Mouse (Mus musculus): ENCODE measurements around the gene Lysmd1. TPM values are rescaled to one million over a fixed set of nuclear protein-coding genes. Genes with fewer than 3 reads are reported as not detected.

The Lysmd1 gene
- polyA plus RNA-seq, 1 experiment from 2014 or later: 57.6 TPM

Small RNA genes within 50 kb of the gene (microRNA-seq; reads per million reads assigned to microRNA genes)
- not detected for gene Mir8099-1

Other genes starting within 250 kb of the Lysmd1 start
- 322 and 353 TPM in 2 replicates for gene Psmb4, start 247.1 kb upstream of the Lysmd1 start, polyA plus RNA-seq (2015; fragmentation: Nextera tagmentation; extraction: Ambion mirVana)
- gene Selenbp1, start 201.0 kb upstream of the Lysmd1 start, polyA plus RNA-seq (2015; fragmentation: Nextera tagmentation; extraction: Ambion mirVana): 10.8 and 12.4 TPM in 2 replicates
- 6.2 and 7.5 TPM in 2 replicates for gene Rfx5, start 180.0 kb upstream of the Lysmd1 start, polyA plus RNA-seq (2015; fragmentation: Nextera tagmentation; extraction: Ambion mirVana)
- 21.1 and 22.4 TPM in 2 replicates for gene Pi4kb, start 159.4 kb upstream of the Lysmd1 start, polyA plus RNA-seq (2015; fragmentation: Nextera tagmentation; extraction: Ambion mirVana)
- gene Zfp687, start 118.6 kb upstream of the Lysmd1 start, polyA plus RNA-seq (2015; fragmentation: Nextera tagmentation; extraction: Ambion mirVana): 17.6 and 18.7 TPM in 2 replicates
- 253 and 254 TPM in 2 replicates for gene Psmd4, start 91.5 kb upstream of the Lysmd1 start, polyA plus RNA-seq (2015; fragmentation: Nextera tagmentation; extraction: Ambion mirVana)
- 15.0 and 17.0 TPM in 2 replicates for gene Pip5k1a, start 27.2 kb upstream of the Lysmd1 start, polyA plus RNA-seq (2015; fragmentation: Nextera tagmentation; extraction: Ambion mirVana)
- gene Vps72, start 23.1 kb upstream of the Lysmd1 start, polyA plus RNA-seq (2015; fragmentation: Nextera tagmentation; extraction: Ambion mirVana): 170 and 184 TPM in 2 replicates
- 1.1 TPM in 2 replicates for gene Tmod4, start 9.6 kb upstream of the Lysmd1 start, polyA plus RNA-seq (2015; fragmentation: Nextera tagmentation; extraction: Ambion mirVana)
- 79.5 and 79.8 TPM in 2 replicates for gene Scnm1, start 77 bp upstream of the Lysmd1 start, polyA plus RNA-seq (2015; fragmentation: Nextera tagmentation; extraction: Ambion mirVana)
- 2.6 and 3.2 TPM in 2 replicates for gene Tnfaip8l2, start 8.3 kb downstream of the Lysmd1 start, polyA plus RNA-seq (2015; fragmentation: Nextera tagmentation; extraction: Ambion mirVana)
- 18.9 and 20.9 TPM in 2 replicates for gene Sema6c, start 26.4 kb downstream of the Lysmd1 start, polyA plus RNA-seq (2015; fragmentation: Nextera tagmentation; extraction: Ambion mirVana)
- 2.4 and 3.0 TPM in 2 replicates for gene Gabpb2, start 83.8 kb downstream of the Lysmd1 start, polyA plus RNA-seq (2015; fragmentation: Nextera tagmentation; extraction: Ambion mirVana)
- gene Cdc42se1, start 94.6 kb downstream of the Lysmd1 start, polyA plus RNA-seq (2015; fragmentation: Nextera tagmentation; extraction: Ambion mirVana): 46.6 and 50.9 TPM in 2 replicates
- gene Mllt11, start 98.1 kb downstream of the Lysmd1 start, polyA plus RNA-seq (2015; fragmentation: Nextera tagmentation; extraction: Ambion mirVana): 336 and 438 TPM in 2 replicates
- 0.21 and 0.24 TPM in 2 replicates for gene Gm128, start 107.5 kb downstream of the Lysmd1 start, polyA plus RNA-seq (2015; fragmentation: Nextera tagmentation; extraction: Ambion mirVana)
- 0.30 TPM in 1 of 2 replicates, not detected in the other for gene Bnipl, start 117.1 kb downstream of the Lysmd1 start, polyA plus RNA-seq (2015; fragmentation: Nextera tagmentation; extraction: Ambion mirVana)
- gene Mindy1, start 147.3 kb downstream of the Lysmd1 start, polyA plus RNA-seq (2015; fragmentation: Nextera tagmentation; extraction: Ambion mirVana): 42.3 and 42.5 TPM in 2 replicates
- 81.4 and 84.3 TPM in 2 replicates for gene Prune1, start 148.0 kb downstream of the Lysmd1 start, polyA plus RNA-seq (2015; fragmentation: Nextera tagmentation; extraction: Ambion mirVana)
- 0.23 and 0.34 TPM in 2 replicates for gene Anxa9, start 173.1 kb downstream of the Lysmd1 start, polyA plus RNA-seq (2015; fragmentation: Nextera tagmentation; extraction: Ambion mirVana)
- 89.6 and 101 TPM in 2 replicates for gene Cers2, start 180.7 kb downstream of the Lysmd1 start, polyA plus RNA-seq (2015; fragmentation: Nextera tagmentation; extraction: Ambion mirVana)
- 42.3 and 43.3 TPM in 2 replicates for gene Setdb1, start 223.1 kb downstream of the Lysmd1 start, polyA plus RNA-seq (2015; fragmentation: Nextera tagmentation; extraction: Ambion mirVana)

Measured in midbrain, embryonic 16.5 days (tissue).